Mouse (Mus musculus) duodenum, adult 2 months (tissue): Measurements from ENCODE around the gene Rps6ka1. TPM values are rescaled to one million over a fixed set of nuclear protein-coding genes. Genes with fewer than 3 reads are reported as not detected.

ENCODE experiments used
- polyA plus RNA-seq: library from polyadenylated mRNA; depleted of rRNA; stranded (reverse); fragments of >200 nt; gene quantifications from 2 replicates; pipeline ENCODE4 v1.2.3, GENCODE M21; 2012; ENCODE audit warnings: low replicate concordance; rRNA removed

Rps6ka1 gene
- polyA plus RNA-seq, result 164 and 213 TPM in 2 replicates

DNA sequence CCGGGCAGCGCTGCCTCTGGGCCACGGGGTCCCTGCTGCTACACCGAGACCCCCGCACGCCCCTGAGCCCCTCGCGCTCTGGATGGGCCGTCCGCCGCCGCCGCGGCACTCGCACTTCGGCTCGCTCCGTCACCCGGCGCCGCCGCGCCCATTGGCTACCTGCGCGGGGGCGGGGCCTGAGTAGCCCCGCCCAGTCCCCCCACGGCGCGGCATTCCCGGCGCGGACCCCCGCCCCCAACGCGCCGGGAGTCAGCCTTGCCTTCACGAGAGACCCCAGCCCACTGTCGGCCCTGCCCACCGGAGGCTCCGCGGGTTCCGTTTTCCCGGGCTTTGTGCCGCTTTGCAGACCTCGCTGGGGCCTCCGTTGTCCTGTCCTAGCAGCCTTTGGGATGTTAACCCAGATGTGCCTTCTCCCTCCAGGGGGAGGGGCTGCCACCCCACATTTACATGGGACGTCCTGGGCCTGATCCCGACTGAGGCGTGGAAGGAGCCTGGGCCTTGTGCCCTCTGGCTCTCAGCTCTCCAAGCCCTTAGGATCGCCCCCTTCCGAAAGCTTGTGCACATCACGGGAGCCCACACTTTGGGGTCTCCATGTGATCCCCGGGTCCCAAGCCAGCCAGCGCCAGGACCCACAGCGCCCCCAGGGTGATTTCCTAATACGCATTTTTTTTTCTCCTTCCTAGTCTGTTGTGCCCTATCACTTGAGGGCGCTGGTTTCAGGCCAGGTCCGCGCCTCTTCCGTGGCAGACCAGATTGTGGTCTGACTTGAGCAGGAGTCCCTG is at the start of gene Rps6ka1:
Gene Rps6ka1, minus strand, starts transcription at position 126 of the 782 bp plus-strand sequence.

Other genes starting within 250 kb of the Rps6ka1 start
- 22.3 and 31.5 TPM in 2 replicates for gene Zdhhc18, start 237.6 kb downstream of the Rps6ka1 start, polyA plus RNA-seq
- gene Pigv, start 215.2 kb downstream of the Rps6ka1 start, polyA plus RNA-seq, result 6.9 and 8.2 TPM in 2 replicates
- 36.8 and 59.5 TPM in 2 replicates for gene Arid1a, start 131.0 kb downstream of the Rps6ka1 start, polyA plus RNA-seq
- 3.0 and 3.3 TPM in 2 replicates for gene Hmgn2, start 80.9 kb upstream of the Rps6ka1 start, polyA plus RNA-seq
- gene Dhdds, start 113.1 kb upstream of the Rps6ka1 start, polyA plus RNA-seq, result 12.7 and 13.7 TPM in 2 replicates
- gene Lin28a, start 131.0 kb upstream of the Rps6ka1 start, polyA plus RNA-seq, result not detected in 2 replicates
- 0.36 and 0.60 TPM in 2 replicates for gene Zfp683, start 166.0 kb upstream of the Rps6ka1 start, polyA plus RNA-seq
- gene Crybg2, start 173.0 kb upstream of the Rps6ka1 start, polyA plus RNA-seq, result 40.9 and 73.8 TPM in 2 replicates
- 25.1 and 27.9 TPM in 2 replicates for gene Cd52, start 207.3 kb upstream of the Rps6ka1 start, polyA plus RNA-seq
- gene Ubxn11, start 214.8 kb upstream of the Rps6ka1 start, polyA plus RNA-seq, result 3.1 and 8.2 TPM in 2 replicates
- 516 and 587 TPM in 2 replicates for gene Sh3bgrl3, start 241.0 kb upstream of the Rps6ka1 start, polyA plus RNA-seq